Mouse (Mus musculus): ENCODE measurements around the gene Tmem50b.

- no peak for TF ChIP-seq CTCF (IDR thresholded peaks at IDR 0.05; ENCODE audit: extremely low read depth, insufficient read depth, insufficient read length, insufficient replicate concordance)
- no peak for TF ChIP-seq POLR2A (IDR thresholded peaks at IDR 0.05; ENCODE audit: low read depth, low read length)
These were observed 4.3 kb downstream of the Tmem50b start for GRCm38 (mm10) chr16:91593262-91593661.

Measured in spleen, adult 2 months (tissue).